ENCODE assay signal across 13 mouse cellular contexts in genomic region chr14:31006779-31007178, GRCm38 (mm10).
"Had no signal": no experiment of that assay in that cellular context is flagged by ENCODE, and none has a peak within 500 bp of the region (broad histone marks: within the 10 kb centered on the region; RNA-seq: fewer than 3 reads in every experiment).

No protein-coding gene starts in this region.

- ATAC-seq: intestine, postnatal 0 days; midbrain, embryonic 16.5 days had no signal

- H3K4me3 ChIP-seq: limb, embryonic 15.5 days; lung, embryonic 15.5 days; midbrain, embryonic 12.5 days; stomach, embryonic 15.5 days had no signal

- H3K9ac ChIP-seq: limb, embryonic 15.5 days; lung, embryonic 15.5 days; midbrain, embryonic 12.5 days; stomach, embryonic 15.5 days had no signal

- H3K27ac ChIP-seq: limb, embryonic 15.5 days; lung, embryonic 15.5 days; midbrain, embryonic 12.5 days; stomach, embryonic 15.5 days had no signal

- H3K9me3 ChIP-seq: limb, embryonic 15.5 days; lung, embryonic 15.5 days; midbrain, embryonic 12.5 days; stomach, embryonic 15.5 days had no signal

- H3K27me3 ChIP-seq: limb, embryonic 15.5 days; lung, embryonic 15.5 days; midbrain, embryonic 12.5 days; stomach, embryonic 15.5 days had no signal

- DNase-seq: kidney, adult 8-10 months; kidney, postnatal 25 days; layer of hippocampus, adult 9-11 months; layer of hippocampus, postnatal 36 days; lung, postnatal 14 days; right cerebral cortex, postnatal 14 days; thymus, postnatal 36 days had no signal

- H3K4me2 ChIP-seq: limb, embryonic 15.5 days; lung, embryonic 15.5 days; midbrain, embryonic 12.5 days; stomach, embryonic 15.5 days had no signal
